Mouse (Mus musculus): ENCODE measurements at regions not wholly inside any gene's neighbourhood (a gene's known extent, or its start where the extent isn't known, plus 50 kb on each side); places are given as distances from the start of the nearest gene placed in this dataset.

DNA sequence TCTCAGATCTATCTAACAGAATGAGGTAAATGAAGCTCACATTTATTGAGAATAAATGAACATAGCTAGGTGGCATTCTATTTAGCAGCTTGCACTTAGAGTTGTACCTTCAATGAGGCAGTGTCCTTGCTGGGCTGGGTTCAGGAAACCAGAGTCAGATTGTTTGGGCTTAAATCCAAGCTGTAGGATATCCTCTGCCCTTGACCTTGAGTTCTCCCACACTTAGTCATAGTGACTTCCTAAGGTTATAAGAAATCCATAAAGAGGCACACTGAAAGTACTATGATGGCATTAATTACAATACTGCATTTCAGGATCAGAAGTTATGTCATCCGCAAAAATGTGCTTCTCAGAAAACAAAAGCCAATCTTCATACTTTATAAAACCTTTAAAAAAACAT, 286.3 kb downstream of the Gsdmc2 start:
- in situ Hi-C loops (cut with MboI, MseI) = no loop called here

DNA sequence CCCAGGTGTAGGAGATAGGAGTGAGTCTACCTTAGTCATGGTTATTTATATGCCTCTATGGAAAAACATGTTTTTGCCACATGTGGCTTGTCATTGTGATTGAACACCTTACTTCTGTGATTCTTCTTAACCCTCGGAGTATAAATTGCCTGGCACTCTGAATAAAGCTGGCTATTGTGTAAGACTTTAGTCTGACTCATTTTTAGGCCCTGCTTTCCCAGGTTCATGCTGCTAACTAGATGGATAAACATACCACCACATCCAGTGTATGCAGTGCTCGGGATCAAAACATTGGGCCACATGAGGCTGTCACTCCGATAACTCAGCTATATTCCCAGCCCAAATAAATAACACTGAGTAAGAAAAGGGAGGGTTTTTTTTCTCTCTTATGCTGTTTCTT, 287.2 kb downstream of the Gsdmc2 start:
- in situ Hi-C loops (cut with MboI, MseI) = no loop called here

DNA sequence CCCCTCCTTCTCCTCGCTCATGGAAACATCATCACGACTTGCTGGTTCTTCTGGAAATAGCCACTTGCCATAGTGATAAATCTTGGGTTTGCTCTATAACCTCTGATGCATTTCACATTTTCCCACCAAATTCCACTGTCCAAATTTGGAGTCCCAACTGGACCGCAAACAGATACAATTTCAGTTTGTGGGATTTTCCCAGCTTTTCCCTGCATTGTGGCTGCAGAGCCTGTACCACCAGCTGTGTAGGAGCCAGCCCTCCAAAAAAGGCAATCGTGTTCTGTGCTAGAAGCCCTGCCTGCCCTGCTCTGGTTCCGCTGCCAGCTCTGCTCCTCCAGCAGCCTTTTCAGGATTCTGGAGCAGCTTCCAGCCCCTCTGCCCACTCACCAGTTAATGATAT, 291.4 kb downstream of the Gsdmc2 start:
- in situ Hi-C loops (cut with MboI, MseI) = no loop called here

DNA sequence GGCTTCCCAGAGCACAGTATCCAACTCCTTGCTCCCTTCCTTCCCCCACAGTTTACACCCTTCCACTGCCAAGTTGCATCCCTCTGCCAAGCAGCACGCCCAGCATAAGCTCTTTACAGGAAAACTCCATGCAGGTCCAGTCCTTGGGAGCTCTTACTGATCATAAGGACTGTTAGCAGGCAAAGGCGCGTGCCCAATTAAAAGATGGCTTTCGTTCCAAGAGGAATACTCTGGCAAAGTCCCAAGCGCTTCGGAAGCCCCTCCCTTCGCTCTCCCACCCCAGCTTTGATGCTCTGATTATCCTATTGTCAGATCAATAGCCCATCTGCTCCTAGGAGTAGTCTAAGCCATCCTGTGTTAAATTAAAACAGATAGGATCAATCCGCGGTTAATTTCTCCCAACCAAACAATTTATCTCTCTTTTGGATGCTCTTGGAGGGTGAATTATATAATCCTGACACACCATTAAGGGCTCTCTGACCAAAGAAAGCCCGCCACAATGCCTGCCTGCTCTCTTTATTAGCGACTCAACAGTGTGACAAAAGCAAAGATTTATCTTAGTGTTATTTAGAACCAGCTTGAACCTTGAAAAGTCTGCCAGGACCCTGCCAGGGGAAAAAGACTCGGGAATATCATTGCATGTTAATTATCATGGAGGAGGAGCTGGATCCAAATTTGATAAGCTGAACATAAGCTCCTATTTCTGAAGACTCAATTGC, 312.5 kb downstream of the Gsdmc2 start:
- in situ Hi-C loops (cut with MboI, MseI) = no loop called here

DNA sequence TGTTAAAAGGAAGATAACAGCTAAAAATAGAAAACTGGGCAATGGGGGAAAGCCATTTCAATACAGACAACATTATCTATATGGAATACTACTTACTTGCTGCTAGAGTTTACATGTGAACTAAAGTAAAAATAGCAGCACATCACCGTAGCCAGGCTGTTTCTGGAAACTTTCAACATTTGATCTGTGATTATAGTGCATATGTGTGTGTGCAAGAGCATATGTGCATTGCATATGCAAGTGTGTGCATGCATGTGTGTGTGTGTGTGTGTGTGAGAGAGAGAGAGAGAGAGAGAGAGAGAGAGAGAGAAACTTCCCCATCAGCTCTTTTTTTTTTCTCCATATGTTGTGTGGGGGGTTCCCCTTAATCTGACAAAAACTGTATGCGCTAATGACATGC, 317.7 kb downstream of the Gsdmc2 start:
- in situ Hi-C loops (cut with MboI, MseI) = no loop called here

DNA sequence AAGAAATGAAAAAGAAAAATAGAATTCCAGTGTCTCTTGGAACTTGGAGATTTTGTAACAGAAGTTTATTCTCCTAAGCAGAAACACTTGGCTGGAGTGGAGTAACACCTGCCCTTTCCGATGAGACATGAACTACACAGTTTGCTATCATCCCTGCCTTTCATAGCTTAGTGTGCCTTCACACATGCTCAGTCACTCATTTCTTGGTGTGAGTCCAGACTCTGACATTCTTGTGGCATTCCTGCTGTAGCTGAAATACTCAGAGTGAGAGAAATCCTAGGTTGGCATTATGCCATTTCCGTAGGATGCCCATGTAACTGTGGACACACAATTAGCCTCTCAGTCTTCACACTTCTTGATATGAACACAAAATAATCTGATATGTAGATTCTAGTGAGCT, 318.2 kb downstream of the Gsdmc2 start:
- in situ Hi-C loops (cut with MboI, MseI) = no loop called here

DNA sequence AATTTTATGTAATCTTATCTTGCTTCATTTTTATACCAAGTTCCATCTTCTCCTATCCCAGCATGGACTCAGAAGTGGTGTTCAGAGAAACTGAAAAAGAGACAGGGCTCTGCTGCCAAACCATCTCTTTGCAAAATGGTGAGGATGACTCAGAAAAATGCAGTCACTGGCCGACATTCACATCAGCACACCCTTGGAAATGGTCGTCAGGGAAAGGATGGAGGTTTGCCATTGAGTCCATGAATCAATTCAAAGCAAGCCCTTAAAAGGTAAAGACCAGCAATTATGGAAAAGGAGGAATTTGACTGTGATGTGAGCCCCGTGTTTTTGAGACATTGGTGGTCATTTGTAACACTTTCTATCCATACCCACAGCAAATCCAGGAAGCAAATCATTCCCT, 327.7 kb downstream of the Gsdmc2 start:
- in situ Hi-C loops (cut with MboI, MseI) = no loop called here

DNA sequence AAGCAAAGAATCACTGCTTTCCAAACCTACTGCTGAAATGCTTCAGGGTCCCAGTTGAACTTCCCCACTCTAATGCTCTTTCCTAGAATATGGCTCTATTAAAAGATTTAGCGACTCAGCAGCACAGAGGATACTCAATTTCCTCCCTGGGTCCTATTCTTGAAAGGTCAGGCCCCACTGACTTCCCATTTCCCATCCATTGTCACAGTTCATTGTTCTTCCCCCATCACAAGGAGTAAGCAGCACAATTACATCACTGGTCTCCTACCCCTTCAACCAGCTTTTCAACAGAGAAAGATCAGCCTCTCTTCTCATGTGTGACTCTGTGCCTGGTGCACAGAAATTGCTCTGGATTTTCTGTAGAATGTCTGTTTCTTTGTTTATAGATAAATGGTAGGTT, 344.5 kb downstream of the Gsdmc2 start:
- in situ Hi-C loops (cut with MboI, MseI) = no loop called here

DNA sequence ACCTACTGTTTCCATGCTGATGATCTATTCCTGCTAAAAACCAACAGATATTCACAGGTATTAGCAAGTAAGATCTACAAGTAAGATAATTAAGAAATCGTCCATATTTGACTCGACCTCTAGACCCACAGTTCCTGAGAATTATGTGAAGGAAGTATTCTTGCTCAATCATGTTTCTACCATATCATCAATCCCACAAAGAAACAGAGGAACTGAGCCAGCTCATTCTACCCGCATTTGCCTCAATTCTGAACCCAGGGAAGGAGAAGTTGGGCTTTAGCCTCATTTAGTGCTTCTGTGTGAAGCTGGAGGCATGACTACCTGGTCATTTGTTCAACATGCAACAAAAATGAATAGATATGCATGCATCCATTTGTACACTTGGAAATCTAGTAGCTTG, 346.5 kb downstream of the Gsdmc2 start:
- in situ Hi-C loops (cut with MboI, MseI) = no loop called here

DNA sequence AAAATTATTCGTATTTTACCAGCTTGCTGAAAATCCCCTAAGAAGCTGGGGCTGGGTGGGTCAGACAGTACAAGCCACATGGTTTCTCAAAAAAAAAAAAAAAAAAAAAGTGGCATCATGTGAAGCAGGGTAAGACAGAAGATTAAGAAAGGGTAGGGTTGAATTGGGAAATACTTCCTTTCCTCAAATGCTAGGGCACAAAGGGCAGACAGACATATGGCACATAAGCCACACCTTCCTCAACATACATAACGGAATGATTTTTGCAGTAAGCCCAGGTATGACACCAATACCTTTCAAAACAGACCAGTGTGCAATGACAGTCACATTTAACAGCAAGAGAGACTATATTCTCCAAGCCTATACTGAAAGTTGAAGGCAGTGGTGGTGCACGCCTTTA, 347.8 kb downstream of the Gsdmc2 start:
- in situ Hi-C loops (cut with MboI, MseI) = no loop called here

DNA sequence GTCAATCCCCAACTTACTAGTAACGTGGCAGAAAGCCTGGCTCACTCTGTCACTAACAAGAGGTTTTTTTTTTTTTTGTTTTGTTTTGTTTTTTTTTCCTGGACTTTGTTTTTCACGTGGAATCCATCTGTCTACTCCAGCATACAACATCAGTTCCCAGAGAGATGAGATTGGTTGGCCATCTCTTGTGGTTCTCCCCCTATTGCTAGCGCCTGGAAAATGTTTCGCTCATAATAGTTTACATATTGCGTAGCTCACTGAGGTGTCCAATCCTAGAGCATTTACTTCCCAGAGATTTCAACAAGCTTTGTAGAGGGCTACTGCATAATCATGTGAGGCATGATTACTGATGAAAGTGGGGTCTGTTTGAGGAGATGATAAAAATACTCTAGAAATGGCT, 360.1 kb downstream of the Gsdmc2 start:
- in situ Hi-C loops (cut with MboI, MseI) = no loop called here

DNA sequence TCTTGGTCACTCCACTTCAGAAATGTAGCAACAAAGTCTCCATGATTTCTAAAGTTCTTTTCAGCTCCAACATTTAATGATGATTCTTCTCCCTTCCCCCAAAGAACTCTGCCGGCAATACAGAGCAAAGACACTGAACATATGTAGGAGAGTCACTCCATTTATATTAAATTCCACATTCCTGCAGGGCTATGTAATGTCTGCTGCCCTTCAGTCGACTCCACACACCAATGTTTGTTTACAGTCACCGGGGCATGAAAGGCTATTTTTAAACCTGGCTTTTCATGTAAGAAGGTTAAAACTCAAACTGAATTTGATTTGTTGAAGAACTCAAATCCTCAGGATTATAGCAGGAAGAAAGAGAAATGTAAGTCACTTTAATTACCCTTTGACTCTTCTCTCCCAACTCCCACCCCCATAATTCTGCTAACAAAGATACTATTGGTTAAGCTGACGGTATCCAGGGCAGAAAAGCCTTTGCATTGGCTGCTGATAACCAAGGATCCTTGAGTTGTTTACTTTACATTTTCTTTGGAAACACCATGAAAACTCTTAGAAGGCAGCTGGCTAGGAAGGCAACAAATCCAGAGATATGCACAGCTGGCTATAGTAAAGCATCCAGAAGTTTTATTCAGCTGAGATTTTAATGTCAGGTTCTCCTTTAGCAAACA, 360.6 kb downstream of the Gsdmc2 start:
- in situ Hi-C loops (cut with MboI, MseI) = no loop called here

DNA sequence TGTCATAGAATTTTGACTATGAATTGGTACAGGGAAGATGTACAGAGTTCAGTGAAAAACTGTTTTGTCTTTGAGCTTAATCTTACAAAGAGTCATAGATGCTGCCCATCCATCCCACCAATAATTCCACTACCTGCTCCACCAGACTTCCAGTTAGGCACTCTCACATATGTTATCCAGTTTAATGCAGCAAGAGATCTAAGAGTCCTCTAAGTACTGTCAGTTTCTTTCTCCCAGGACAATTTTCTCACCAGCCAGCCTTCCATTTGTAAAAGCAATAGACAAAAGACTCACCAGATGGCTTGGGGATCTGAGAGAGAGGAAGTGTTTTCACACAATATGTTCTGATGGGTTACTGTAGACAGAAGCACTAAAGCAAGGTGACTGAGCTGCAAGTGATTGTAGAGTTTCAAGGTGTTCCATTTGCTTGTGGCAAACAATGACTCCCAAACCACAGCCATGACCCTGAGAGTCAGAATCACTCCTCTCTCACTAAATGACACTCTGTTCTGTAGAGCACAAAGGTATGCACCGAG, 365.6 kb downstream of the Gsdmc2 start:
- in situ Hi-C loops (cut with MboI, MseI) = no loop called here

DNA sequence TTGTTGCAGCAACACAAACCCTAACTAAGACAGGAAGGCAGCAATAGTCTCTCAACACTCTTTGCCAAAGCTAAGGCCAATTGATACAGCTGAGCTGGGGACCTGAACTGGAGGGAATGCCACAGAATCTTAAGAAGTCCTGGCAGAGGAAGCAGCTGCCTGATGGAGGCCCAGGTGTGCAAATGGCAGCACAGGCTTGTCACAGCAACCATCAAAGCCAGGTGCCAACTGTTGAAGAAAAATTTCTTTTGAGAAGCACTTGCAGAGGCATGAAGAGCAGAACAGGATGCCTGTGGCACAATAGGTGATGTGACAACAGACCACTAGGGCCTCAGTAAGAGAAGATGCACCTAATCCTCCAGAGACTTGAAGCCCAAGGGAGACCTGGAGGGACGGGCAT, 378.1 kb downstream of the Gsdmc2 start:
- in situ Hi-C loops (cut with MboI, MseI) = no loop called here

DNA sequence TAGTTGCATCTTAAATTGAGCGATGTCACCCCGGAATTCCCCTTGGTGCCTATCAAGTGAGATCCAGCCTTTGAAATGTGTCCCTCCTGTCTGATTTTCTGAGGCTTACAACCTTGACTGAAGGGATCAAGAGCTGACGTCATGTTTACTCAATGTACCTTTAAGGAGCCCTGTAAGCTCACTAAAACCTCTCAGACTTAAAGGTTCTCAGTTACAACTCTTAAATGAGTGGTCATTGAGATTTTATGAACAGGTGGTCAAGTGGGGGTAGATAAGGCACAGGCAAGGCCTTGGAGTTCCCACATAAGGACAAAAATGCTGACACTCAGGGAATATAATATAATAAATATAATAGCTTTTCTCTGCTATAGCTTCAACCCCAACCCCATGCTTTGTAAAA, 392.4 kb downstream of the Gsdmc2 start:
- in situ Hi-C loops (cut with MboI, MseI) = no loop called here

DNA sequence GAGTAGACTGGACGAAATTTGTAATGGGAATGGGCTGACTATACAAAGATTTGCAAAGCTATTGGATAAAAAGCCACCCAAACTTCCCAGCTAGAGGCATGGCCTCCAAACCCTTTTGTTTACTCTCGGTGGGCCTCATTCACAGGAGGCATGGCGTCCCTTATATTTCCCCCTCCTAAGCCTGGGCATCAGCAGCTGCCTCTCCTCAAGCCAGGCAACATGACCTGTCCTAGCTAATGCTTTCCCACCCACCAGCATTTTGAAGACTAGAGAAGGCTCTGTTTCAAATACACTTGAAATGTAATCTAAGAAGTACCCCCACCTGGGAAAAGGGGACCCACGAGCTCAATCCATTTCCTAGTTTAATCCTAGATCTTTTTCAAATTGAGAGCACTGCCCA, 398.7 kb downstream of the Gsdmc2 start:
- in situ Hi-C loops (cut with MboI, MseI) = no loop called here

DNA sequence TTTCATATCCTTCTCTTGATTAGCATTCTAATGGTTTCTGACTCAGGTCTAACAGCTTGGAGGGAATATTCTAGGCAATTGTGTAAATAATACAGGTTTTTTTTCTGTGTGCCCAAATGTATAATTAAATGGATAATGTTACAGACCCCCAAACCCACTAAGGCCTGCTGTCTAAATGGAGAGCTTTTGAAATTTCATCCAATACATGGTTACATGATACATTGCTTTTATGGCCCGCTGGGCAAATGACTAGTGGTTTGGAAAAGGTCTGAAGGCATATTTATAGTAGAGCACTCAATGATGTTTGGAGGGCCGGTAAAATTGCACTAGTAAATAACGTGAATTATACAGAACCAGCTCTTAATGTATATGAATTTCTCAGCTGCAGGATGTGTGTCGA, 400.0 kb downstream of the Gsdmc2 start:
- in situ Hi-C loops (cut with MboI, MseI) = no loop called here

DNA sequence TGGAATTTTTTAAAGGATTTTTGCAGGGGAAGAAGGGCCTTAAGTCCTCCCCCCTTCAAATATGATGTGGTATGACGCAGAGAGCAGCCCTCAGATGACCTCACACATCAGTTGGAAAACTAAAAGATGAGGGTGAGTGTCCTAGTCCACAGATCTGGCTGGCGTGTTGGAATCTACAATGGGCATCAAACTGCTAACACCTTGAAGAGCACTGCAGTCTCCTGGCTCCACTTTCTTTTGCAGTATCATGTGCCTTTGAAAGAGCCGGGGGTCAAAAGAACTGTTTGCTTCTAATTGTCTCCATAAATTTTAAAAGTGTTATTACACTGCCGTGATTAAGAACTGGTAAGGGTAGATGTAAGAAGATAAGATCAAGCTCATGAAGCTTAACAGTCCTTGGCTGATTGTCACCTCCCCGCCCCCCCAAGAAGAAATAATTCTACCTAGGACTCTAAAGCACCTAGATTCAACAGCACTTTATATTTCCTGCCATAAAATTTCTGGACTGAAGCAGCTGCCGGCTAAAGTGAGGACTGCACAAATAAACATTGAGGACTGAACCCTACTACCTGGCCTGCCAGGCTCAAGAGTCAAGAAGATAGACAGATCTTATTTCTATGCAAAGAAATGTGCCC, 402.7 kb downstream of the Gsdmc2 start:
- in situ Hi-C loops (cut with MboI, MseI) = no loop called here

DNA sequence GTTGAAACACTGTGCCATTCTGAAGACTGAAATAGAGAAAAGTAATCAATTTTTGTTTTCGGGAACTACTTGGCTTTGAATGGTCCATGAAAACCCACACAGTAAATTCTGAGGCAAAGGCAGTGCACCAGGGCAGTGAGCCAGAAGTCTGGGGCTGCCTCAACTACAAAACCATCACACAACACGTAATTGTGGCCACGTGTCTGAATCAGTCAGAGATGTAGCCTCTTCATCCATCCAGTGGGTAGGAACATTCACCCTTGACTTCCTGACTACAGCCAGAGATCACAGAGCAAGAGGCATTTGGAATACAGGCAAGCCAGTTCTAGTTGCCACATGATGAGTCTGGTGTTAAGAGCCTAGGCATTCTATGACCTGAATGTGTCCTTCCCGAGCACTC, 432.3 kb downstream of the Gsdmc2 start:
- in situ Hi-C loops (cut with MboI, MseI) = no loop called here

DNA sequence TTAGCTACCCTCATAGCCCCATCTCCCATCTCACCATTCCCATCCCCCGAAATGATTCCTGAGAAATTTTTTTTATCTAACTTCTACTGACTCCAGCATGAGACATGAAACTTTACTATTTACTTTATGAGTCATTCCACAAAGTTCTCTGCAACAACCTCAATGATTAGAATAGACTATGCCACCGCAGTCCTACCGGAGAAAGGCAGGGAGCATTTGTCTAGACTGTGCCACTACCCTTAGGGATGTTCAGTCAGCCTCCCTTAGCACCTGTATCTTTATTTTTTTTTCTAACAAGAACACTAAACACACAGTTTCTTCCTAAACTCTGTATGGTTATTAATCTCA, 433.2 kb downstream of the Gsdmc2 start:
- in situ Hi-C loops (cut with MboI, MseI) = no loop called here

DNA sequence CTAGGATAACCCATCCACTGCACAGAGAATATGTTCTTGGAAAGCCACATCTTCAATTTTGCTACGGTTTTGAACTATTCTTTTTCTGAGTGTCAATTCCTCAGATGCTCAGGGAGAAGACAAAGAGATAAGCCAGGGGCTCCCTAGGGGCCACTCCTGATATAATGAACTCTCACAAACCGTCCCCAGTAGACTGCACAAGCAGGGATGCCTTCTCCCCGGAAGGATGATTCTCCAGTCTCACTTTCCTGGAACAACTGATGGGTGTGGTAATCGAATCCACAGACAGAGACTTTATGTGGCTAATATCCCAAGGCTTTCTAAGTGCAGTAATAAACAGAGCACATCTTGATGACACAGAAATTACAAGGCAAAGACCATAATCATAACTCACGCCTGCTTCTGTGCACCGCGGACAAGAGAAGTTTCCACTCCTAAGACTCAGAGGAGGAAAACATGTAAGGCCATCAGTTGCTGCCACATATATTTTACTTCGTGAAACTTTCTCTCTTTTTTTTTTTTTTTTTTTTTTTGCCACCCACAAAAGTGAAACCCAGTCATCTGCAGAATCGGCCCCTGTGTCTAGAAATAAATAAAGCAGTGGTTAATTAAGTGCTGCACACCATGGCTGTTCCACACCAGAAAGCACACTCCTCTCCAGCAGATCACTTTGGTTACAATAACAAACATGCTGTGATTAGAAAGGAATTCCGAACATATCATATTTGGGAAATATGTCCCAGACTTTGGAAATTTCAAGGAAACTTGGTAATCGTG, 433.8 kb downstream of the Gsdmc2 start:
- in situ Hi-C loops (cut with MboI, MseI) = no loop called here

DNA sequence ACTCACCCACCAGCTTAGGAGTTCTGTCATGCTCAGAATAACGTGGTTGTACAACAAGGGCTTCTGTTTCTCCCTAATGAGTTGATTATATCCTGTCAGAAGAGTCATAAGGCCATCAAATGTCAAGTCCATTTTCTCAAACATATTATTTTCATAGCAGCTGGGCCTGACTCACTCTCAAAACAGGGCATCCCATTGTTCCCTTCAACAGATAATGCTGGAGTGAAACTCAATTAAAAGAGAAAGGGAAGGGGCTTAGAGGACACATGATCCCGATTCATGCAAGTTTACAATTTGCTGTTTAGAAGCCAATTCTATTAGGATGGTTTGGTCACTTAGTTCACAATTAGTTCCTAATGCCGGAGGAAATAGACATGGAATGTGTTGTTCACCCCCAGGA, 444.5 kb downstream of the Gsdmc2 start:
- in situ Hi-C loops (cut with MboI, MseI) = no loop called here

Data from T-helper 2 cell (primary cell).